Mouse (Mus musculus): Measurements from ENCODE around the gene Dyrk1a. TPM values are rescaled to one million over a fixed set of nuclear protein-coding genes. Genes with fewer than 3 reads are reported as not detected.
A peak's percentile ranks its signal among the peaks of the same experiment; 100 is the strongest.
"Not testable (repeated sequence)": the region's sequence is repeated elsewhere in the genome, so short reads cannot be mapped to it uniquely, and the experiment has no call there.

Dyrk1a gene
- polyA plus RNA-seq, 1 experiment from 2014 or later = 8.0 TPM

- no peaks in the 10 kb centered on the region for H3K9me3 ChIP-seq (ENCODE audit: control insufficient read depth)
- TF ChIP-seq CTCF (IDR thresholded peaks at IDR 0.05; ENCODE audit: low read depth) = no peak
- H3K4me3 ChIP-seq (ENCODE audit: low read depth, low read length) = no peak overlapping the region
- no peaks in the 10 kb centered on the region for H3K27me3 ChIP-seq (replicated peaks; ENCODE audit: control insufficient read depth, insufficient read depth, low read length)
- H3K36me3 ChIP-seq (ENCODE audit: control insufficient read depth, insufficient read depth) = peaks cover 40% of the 10 kb centered on the region
- peak overlapping the region; percentile 15; the same call in 1 of the 2 replicates for H3K27ac ChIP-seq (ENCODE audit: low read depth, low read length)
- peak; percentile 49 for ATAC-seq
- no peak overlapping the region for H3K4me2 ChIP-seq (replicated peaks; ENCODE audit: low read depth)
- no peak overlapping the region for H3K9ac ChIP-seq (ENCODE audit: low read depth, low read length)
- no peaks in the 10 kb centered on the region for H3K4me1 ChIP-seq (replicated peaks; ENCODE audit: control insufficient read depth, insufficient read depth, low read length)
- 20% methylated on average over 4 of the region's 4 CpGs for WGBS
Measured at GRCm38 (mm10) chr16:94693687-94694305, 124.0 kb downstream of the Dyrk1a start.

- Histone ChIP-seq H3K4me1 (replicated peaks; ENCODE audit: control insufficient read depth, insufficient read depth, low read length) (no peaks in the 10 kb centered on the region), H3K9me3 (ENCODE audit: control insufficient read depth) (no peaks in the 10 kb centered on the region), H3K27ac (ENCODE audit: low read depth, low read length) (no peak overlapping the region), H3K9ac (ENCODE audit: low read depth, low read length) (no peak overlapping the region), H3K4me2 (replicated peaks; ENCODE audit: low read depth) (no peak overlapping the region), H3K36me3 (ENCODE audit: control insufficient read depth, insufficient read depth) (peaks cover 13% of the 10 kb centered on the region), H3K4me3 (ENCODE audit: low read depth, low read length) (no peak overlapping the region), H3K27me3 (replicated peaks; ENCODE audit: control insufficient read depth, insufficient read depth, low read length) (no peaks in the 10 kb centered on the region)
- ATAC-seq = peak; percentile 26; the same call in 1 of the 2 replicates
- 56% methylated on average over 5 of the region's 5 CpGs for WGBS
- no peak for TF ChIP-seq CTCF (IDR thresholded peaks at IDR 0.05; ENCODE audit: low read depth)
Measured at GRCm38 (mm10) chr16:94697553-94697952, 127.7 kb downstream of the Dyrk1a start.

- not testable (repeated sequence) for H3K27ac ChIP-seq (ENCODE audit: low read depth, low read length); H3K36me3 ChIP-seq (ENCODE audit: control insufficient read depth, insufficient read depth); H3K4me1 ChIP-seq (replicated peaks; ENCODE audit: control insufficient read depth, insufficient read depth, low read length); ATAC-seq; H3K9me3 ChIP-seq (ENCODE audit: control insufficient read depth); H3K4me2 ChIP-seq (replicated peaks; ENCODE audit: low read depth); H3K4me3 ChIP-seq (ENCODE audit: low read depth, low read length); H3K27me3 ChIP-seq (replicated peaks; ENCODE audit: control insufficient read depth, insufficient read depth, low read length); H3K9ac ChIP-seq (ENCODE audit: low read depth, low read length)
- 74% methylated on average over 1 of the region's 1 CpGs for WGBS
Measured at GRCm38 (mm10) chr16:94698234-94698633, 128.4 kb downstream of the Dyrk1a start.

- Histone ChIP-seq H3K27ac (ENCODE audit: low read depth, low read length) (no peak overlapping the region), H3K4me2 (replicated peaks; ENCODE audit: low read depth) (no peak overlapping the region), H3K4me3 (ENCODE audit: low read depth, low read length) (no peak overlapping the region), H3K36me3 (ENCODE audit: control insufficient read depth, insufficient read depth) (no peaks in the 10 kb centered on the region), H3K27me3 (replicated peaks; ENCODE audit: control insufficient read depth, insufficient read depth, low read length) (no peaks in the 10 kb centered on the region), H3K4me1 (replicated peaks; ENCODE audit: control insufficient read depth, insufficient read depth, low read length) (no peaks in the 10 kb centered on the region), H3K9ac (ENCODE audit: low read depth, low read length) (no peak overlapping the region), H3K9me3 (ENCODE audit: control insufficient read depth) (no peaks in the 10 kb centered on the region)
- TF ChIP-seq CTCF (IDR thresholded peaks at IDR 0.05; ENCODE audit: low read depth) = no peak
- WGBS = 87% methylated on average over 4 of the region's 4 CpGs
- ATAC-seq = no peak
Measured at GRCm38 (mm10) chr16:94701141-94701540, 131.3 kb downstream of the Dyrk1a start.

GRCm38 (mm10) chr16:94701971-94702370 lies 132.2 kb downstream of the Dyrk1a start:
- no peak for ATAC-seq
- Histone ChIP-seq H3K27me3 (replicated peaks; ENCODE audit: control insufficient read depth, insufficient read depth, low read length) (no peaks in the 10 kb centered on the region), H3K4me1 (replicated peaks; ENCODE audit: control insufficient read depth, insufficient read depth, low read length) (no peaks in the 10 kb centered on the region), H3K36me3 (ENCODE audit: control insufficient read depth, insufficient read depth) (no peaks in the 10 kb centered on the region), H3K9me3 (ENCODE audit: control insufficient read depth) (no peaks in the 10 kb centered on the region), H3K9ac (ENCODE audit: low read depth, low read length) (no peak overlapping the region), H3K4me2 (replicated peaks; ENCODE audit: low read depth) (no peak overlapping the region), H3K4me3 (ENCODE audit: low read depth, low read length) (no peak overlapping the region), H3K27ac (ENCODE audit: low read depth, low read length) (no peak overlapping the region)
- TF ChIP-seq CTCF (IDR thresholded peaks at IDR 0.05; ENCODE audit: low read depth) = no peak
- WGBS = 78% methylated on average over 4 of the region's 4 CpGs

- Histone ChIP-seq H3K9ac (ENCODE audit: low read depth, low read length) (no peak overlapping the region), H3K36me3 (ENCODE audit: control insufficient read depth, insufficient read depth) (no peaks in the 10 kb centered on the region), H3K4me1 (replicated peaks; ENCODE audit: control insufficient read depth, insufficient read depth, low read length) (no peaks in the 10 kb centered on the region), H3K27me3 (replicated peaks; ENCODE audit: control insufficient read depth, insufficient read depth, low read length) (no peaks in the 10 kb centered on the region), H3K4me2 (replicated peaks; ENCODE audit: low read depth) (peak overlapping the region; percentile 48), H3K27ac (ENCODE audit: low read depth, low read length) (no peak overlapping the region), H3K4me3 (ENCODE audit: low read depth, low read length) (no peak overlapping the region), H3K9me3 (ENCODE audit: control insufficient read depth) (0 out of 2 replicates have a peak, but pooled peaks cover 3% of the 10 kb centered on the region)
- peak; percentile 86 for ATAC-seq
- TF ChIP-seq CTCF (IDR thresholded peaks at IDR 0.05; ENCODE audit: low read depth) = peak; percentile 99
- WGBS = 7% methylated on average over 25 of the region's 25 CpGs
Measured at GRCm38 (mm10) chr16:94713480-94714094, 143.8 kb downstream of the Dyrk1a start.
